Mouse (Mus musculus) layer of hippocampus, adult 2 months (tissue): ENCODE measurements around the gene Kmt2c. TPM values are rescaled to one million over a fixed set of nuclear protein-coding genes. Genes with fewer than 3 reads are reported as not detected.

ENCODE experiments used
- DNase-seq, 2 experiments: peaks; one replicate each; pipeline ENCODE4 v3.0.0; 2022; ENCODE audit warnings: low spot score in 2 of 2
- H3K27ac ChIP-seq: fragments of 200-600 bp; 2 replicates; pipeline ENCODE4 v1.8.1; 2022
- H3K4me3 ChIP-seq: fragments of 200-600 bp; 2 replicates; pipeline ENCODE4 v1.8.1; 2022; ENCODE audit warnings: mild to moderate bottlenecking
- CTCF ChIP-seq: fragments of 200-600 bp; conservative IDR thresholded peaks from 2 replicates; pipeline ENCODE4 v1.8.1; 2022; ENCODE audit warnings: antibody characterized with exemption, mild to moderate bottlenecking, moderate library complexity
- total RNA-seq, 2 experiments: library from RNA; stranded (reverse); gene quantifications; 2 replicates each; pipeline ENCODE4 v1.2.3; 2021

Gene Kmt2c
- total RNA-seq, 2 experiments from 2014 or later = 79.3 to 89.9 TPM

DNA sequence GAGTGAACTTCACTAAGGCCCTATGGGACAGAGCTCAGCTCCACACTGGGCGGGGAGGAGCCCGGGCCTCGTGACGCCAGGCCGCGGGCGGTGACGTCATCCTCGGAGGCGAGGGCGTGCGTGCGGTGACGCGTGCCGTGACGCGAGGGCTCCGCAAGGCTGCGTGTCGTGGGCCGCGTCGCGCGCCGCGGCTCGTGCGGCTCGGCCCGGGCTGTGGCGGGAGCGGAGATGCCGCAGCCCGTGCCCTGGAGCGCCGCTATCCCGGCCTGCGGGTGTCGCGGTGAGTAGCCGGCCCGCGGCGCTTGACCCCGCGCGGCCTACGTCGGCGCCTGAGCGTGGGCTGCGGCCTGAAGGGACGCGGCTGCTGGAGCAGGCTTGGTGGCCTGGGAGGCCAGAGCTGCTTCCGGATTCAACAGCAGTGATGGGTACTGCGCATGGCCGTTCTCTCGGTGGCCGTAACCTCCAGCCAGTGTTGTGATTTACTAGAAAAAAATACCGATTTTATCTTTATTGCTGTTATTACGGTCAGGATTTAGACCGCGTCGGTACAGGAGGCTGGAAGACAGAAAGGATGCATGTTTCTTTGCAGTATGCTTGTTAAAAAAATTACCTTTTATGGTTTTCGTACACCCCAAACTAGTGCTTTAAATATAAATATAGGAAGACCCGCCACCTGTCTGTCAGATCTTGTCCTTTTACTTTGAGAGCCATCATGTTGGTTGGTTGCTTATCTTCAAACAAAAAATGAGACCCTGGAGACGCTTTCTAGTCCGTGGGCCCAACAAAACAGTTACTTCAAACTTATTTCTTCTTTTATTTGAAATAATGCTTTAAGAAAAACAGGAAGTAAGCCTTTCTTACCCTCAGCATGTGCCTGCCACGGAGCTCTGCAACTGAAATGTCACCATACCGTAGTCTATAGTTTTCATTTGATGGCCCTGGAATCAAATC, 275.6 kb downstream of the Kmt2c start, which contains the start of gene E130116L18Rik:
TSS of gene E130116L18Rik (minus strand) at position 402 of the 951 bp plus-strand sequence.
- Histone ChIP-seq H3K27ac (peak within 1 kb of the TSS; percentile 96), H3K4me3 (peak within 1 kb of the TSS; percentile 71)
- TF ChIP-seq CTCF = no peak
- DNase-seq = peak; percentile 91 to 94

Other genes starting within 250 kb of the Kmt2c start
- under 1 TPM; 0.25 to 0.49 TPM for gene Cct8l1, start 17.3 kb upstream of the Kmt2c start, total RNA-seq
- gene Xrcc2, start 207.0 kb upstream of the Kmt2c start, total RNA-seq = 1 to 10 TPM; 6.4 to 6.9 TPM